Mouse (Mus musculus): Measurements from ENCODE around the gene Plekha5.

DNA sequence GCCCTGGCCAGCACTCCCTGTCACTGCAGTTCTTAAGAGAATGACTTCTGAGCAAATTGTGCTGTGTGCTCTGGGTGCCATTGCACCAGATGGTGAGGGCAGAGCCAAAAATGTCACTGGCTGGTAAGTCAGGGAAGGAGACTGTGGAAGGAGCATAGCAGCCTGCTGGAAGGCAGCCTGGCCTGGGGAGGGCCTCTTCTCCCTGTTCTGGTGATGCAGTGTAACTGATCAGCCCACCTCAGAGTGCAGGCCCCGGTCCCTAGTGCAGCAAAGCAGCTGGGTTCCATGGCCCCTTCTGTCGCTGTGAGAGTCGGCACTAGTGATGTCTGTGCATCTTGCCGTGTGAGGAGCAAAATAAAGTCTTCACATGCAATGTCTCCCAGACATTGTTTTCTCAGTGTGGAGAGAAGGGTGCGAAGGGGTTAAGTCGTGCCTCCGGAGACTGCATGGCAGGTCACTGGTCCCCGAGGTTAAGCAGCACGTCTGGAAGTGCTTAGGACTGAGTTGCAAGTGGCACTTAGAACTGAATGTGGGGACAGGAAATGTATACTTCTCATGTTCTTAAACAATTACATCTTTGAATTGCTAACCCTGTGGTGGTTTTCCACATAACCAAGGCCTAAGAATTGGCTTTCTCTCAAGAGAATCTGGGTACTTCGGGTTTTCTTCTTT lies 95.8 kb downstream of the Plekha5 start:
- no peak for TF ChIP-seq CTCF (IDR thresholded peaks at IDR 0.05; ENCODE audit: extremely low read depth, insufficient read length, insufficient replicate concordance, low read depth, low read length)
- TF ChIP-seq POLR2A (IDR thresholded peaks at IDR 0.05; ENCODE audit: low read depth, low read length), result no peak
